Mouse (Mus musculus) stomach, embryonic 16.5 days (tissue): ENCODE measurements at regions not wholly inside any gene's neighbourhood (a gene's known extent, or its start where the extent isn't known, plus 50 kb on each side); places are given as distances from the start of the nearest gene placed in this dataset.

ENCODE experiments used
- ATAC-seq: fragments of 200-750 bp; cut with Nextera tagmentation; 2 replicates; pipeline ENCODE4 v1.8.0; 2017; ENCODE audit warnings: moderate number of reproducible peaks, moderate TSS enrichment; ENCODE audit not compliant: insufficient read depth, low FRiP score
- H3K27ac ChIP-seq: fragments of 300-500 bp; sonication (generic); 2 replicates; pipeline ENCODE4 v1.5.1; 2014; ENCODE audit warnings: low read length
- H3K27me3 ChIP-seq: fragments of 300-500 bp; sonication (generic); 2 replicates; pipeline ENCODE4 v1.6.1; 2014; ENCODE audit warnings: low read length, control low read depth, mixed read lengths; ENCODE audit not compliant: control insufficient read depth, insufficient read depth
- H3K36me3 ChIP-seq: fragments of 300-500 bp; sonication (generic); 2 replicates; pipeline ENCODE4 v1.6.1; 2014; ENCODE audit warnings: low read length; ENCODE audit not compliant: control insufficient read depth, insufficient read depth
- H3K4me1 ChIP-seq: fragments of 300-500 bp; sonication (generic); 2 replicates; pipeline ENCODE4 v1.6.1; 2014; ENCODE audit warnings: low read length, control low read depth, mixed read lengths; ENCODE audit not compliant: control insufficient read depth, insufficient read depth
- H3K4me2 ChIP-seq: fragments of 300-500 bp; sonication (generic); 2 replicates; pipeline ENCODE4 v1.6.1; 2014; ENCODE audit warnings: low read depth, low read length, mixed read lengths
- H3K4me3 ChIP-seq: fragments of 300-500 bp; sonication (generic); replicated peaks from 2 replicates; pipeline ENCODE4 v1.5.1; 2014; ENCODE audit warnings: mild to moderate bottlenecking, low read length
- H3K9ac ChIP-seq: fragments of 300-500 bp; sonication (generic); 2 replicates; pipeline ENCODE4 v1.6.1; 2014; ENCODE audit warnings: low read length
- H3K9me3 ChIP-seq: fragments of 300-500 bp; sonication (generic); replicated peaks from 2 replicates; pipeline ENCODE4 v1.6.1; 2016; ENCODE audit warnings: low read length, control low read depth; ENCODE audit not compliant: control insufficient read depth
- WGBS: fragments of 180-500 bp; shearing (Covaris S2); extraction: QIAGEN DNeasy Blood & Tissue Kit; methylation state at CpG from one replicate; pipeline ENCODE4 v1.1.7; 2014; 5-methylcytosine and 5-hydroxymethylcytosine counted together

DNA sequence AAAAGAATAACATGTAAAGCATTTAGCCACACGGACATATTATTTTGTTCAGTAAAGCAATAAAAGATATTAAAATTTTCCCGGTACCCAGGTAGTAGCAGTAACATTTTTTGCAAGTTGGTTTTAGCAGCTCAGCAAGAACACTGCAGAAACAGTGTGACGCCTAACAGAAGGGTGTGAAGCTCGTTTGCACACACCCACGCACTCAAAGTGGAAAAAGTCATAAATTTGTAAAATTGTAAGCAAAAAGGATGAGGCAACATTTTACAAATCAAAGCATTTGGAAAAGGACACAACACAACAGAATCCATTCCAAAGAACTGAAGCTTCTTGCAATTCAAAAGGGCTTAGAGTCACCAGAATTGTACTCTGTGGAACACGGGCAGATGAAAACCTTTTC is 1053.6 kb upstream of the Celf2 start:
- H3K4me2 ChIP-seq, result no peak overlapping the region
- no peaks in the 10 kb centered on the region for H3K36me3 ChIP-seq
- H3K9me3 ChIP-seq, result no peaks in the 10 kb centered on the region
- no peaks in the 10 kb centered on the region for H3K27me3 ChIP-seq
- H3K27ac ChIP-seq, result no peak overlapping the region
- no peak for ATAC-seq
- H3K4me3 ChIP-seq, result no peak overlapping the region
- 80% methylated on average over 6 of the region's 6 CpGs for WGBS
- no peak overlapping the region for H3K9ac ChIP-seq
- H3K4me1 ChIP-seq, result no peaks in the 10 kb centered on the region

GRCm38 (mm10) chr2:8546116-8546515 is 1036.8 kb upstream of the Celf2 start:
- Histone ChIP-seq H3K9me3 (no peaks in the 10 kb centered on the region), H3K27me3 (no peaks in the 10 kb centered on the region), H3K36me3 (no peaks in the 10 kb centered on the region), H3K4me3 (no peak overlapping the region), H3K4me2 (no peak overlapping the region), H3K4me1 (no peaks in the 10 kb centered on the region), H3K27ac (no peak overlapping the region), H3K9ac (no peak overlapping the region)
- no peak for ATAC-seq

- ATAC-seq, result no peak
- H3K9ac ChIP-seq, result no peak overlapping the region
- no peak overlapping the region for H3K4me3 ChIP-seq
- H3K9me3 ChIP-seq, result no peaks in the 10 kb centered on the region
- WGBS, result 3% methylated on average over 1 of the region's 1 CpGs
- no peak overlapping the region for H3K4me2 ChIP-seq
- no peaks in the 10 kb centered on the region for H3K4me1 ChIP-seq
- no peaks in the 10 kb centered on the region for H3K27me3 ChIP-seq
- no peaks in the 10 kb centered on the region for H3K36me3 ChIP-seq
- no peak overlapping the region for H3K27ac ChIP-seq
These were observed 1027.5 kb upstream of the Celf2 start for GRCm38 (mm10) chr2:8536842-8537241.

DNA sequence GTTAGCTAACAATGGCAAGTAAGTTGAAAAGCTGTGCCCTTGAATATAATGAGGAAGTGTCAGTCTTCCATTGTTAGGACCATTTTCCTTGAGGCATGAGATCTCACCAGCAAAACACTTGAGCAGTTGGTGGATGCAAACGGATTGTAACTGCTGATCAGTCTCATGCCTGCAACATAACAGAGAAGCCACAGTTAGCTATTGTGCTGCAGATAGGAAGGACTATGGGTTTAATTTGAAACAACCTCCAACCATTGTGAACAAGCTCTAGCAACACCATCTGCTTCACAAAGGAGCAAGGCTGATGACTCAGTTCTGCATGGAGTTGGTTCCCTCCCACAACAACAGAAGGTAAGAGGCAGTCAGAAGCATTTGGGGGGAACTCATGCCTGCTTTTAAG is 989.1 kb upstream of the Celf2 start:
- WGBS, result 44% methylated on average over 1 of the region's 1 CpGs
- no peaks in the 10 kb centered on the region for H3K36me3 ChIP-seq
- no peak overlapping the region for H3K4me3 ChIP-seq
- no peaks in the 10 kb centered on the region for H3K27me3 ChIP-seq
- H3K9ac ChIP-seq, result no peak overlapping the region
- no peaks in the 10 kb centered on the region for H3K4me1 ChIP-seq
- H3K4me2 ChIP-seq, result no peak overlapping the region
- no peaks in the 10 kb centered on the region for H3K9me3 ChIP-seq
- no peak for ATAC-seq
- no peak overlapping the region for H3K27ac ChIP-seq

DNA sequence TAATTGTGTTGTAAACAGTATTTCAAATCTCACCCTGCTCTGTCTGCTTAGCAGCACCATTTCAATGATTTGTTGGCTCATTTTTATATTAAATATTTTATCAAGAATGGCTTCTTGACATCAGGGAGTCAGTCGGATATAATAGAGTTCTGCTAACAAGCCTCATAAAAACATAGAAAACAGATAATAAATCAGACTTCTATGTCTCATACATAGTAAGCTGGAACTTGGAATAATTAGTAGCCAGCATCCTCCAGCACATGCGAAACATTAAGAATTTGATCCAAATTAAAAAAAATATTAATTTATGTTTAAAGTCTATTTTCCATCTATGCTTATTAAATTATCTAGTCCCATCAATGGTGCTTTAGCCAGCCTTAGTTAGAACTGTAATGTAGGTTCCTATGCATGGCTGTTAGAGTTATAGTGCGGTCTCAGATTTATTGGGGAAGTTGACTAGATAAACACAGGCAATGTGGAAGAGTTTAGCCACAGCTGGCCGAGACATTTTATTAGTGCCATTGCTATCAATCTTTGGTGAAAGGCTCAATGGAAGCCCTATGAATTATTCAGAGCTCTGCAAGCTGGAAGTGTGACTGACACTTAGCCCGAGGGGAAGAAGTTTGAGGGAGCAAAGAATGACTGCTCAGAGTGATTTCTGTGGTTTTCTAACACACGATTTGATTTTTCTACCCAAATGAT is 968.6 kb upstream of the Celf2 start:
- no peak for ATAC-seq
- WGBS, result 65% methylated on average over 6 of the region's 6 CpGs
- H3K27ac ChIP-seq, result no peak overlapping the region
- H3K36me3 ChIP-seq, result no peaks in the 10 kb centered on the region
- no peaks in the 10 kb centered on the region for H3K4me1 ChIP-seq
- H3K4me2 ChIP-seq, result no peak overlapping the region
- no peaks in the 10 kb centered on the region for H3K27me3 ChIP-seq
- no peak overlapping the region for H3K9ac ChIP-seq
- no peak overlapping the region for H3K4me3 ChIP-seq
- H3K9me3 ChIP-seq, result no peaks in the 10 kb centered on the region

DNA sequence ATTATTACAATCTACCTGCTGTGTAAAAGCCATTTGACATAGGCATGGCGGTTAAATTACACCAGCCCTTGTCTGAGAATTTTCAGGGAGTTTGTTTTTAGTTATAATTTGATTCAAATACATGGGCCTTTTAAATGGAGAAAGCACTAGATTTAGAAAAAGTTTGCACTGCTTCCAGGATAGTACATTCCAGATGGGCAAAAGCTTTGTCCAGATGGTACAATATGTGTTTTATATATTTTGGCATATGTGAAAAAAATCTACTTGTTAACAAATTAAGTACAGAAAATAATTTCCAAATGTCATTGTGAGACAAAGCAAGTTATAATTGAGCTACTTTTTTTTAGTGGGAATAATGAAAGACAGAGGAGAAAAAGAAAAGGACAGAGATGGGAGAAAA is 961.2 kb upstream of the Celf2 start:
- no peak overlapping the region for H3K4me2 ChIP-seq
- H3K27ac ChIP-seq, result no peak overlapping the region
- H3K4me1 ChIP-seq, result no peaks in the 10 kb centered on the region
- no peaks in the 10 kb centered on the region for H3K9me3 ChIP-seq
- H3K4me3 ChIP-seq, result no peak overlapping the region
- no peak for ATAC-seq
- no peak overlapping the region for H3K9ac ChIP-seq
- WGBS, result 78% methylated on average over 1 of the region's 1 CpGs
- H3K27me3 ChIP-seq, result no peaks in the 10 kb centered on the region
- H3K36me3 ChIP-seq, result no peaks in the 10 kb centered on the region

DNA sequence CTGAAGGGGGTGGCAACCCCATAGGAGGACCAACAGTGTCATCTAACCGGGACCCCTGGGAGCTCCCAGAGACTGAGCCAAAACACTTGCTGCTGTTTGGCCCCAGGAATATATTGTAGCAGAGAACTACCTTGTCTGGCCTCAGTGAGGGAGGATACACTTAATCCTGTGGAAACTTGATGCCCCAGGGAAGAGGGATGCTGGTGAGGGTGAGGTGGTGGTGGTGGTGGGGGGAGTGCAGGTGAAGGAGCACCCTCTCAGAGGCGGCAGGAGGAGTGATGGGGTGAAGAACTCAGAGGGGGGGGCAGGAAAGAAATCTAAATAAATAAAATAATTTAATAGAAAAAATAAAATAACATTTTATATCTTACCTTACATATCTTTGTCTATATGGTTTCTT is 959.6 kb upstream of the Celf2 start:
- Histone ChIP-seq H3K4me3 (no peak overlapping the region), H3K27ac (no peak overlapping the region), H3K36me3 (no peaks in the 10 kb centered on the region), H3K27me3 (no peaks in the 10 kb centered on the region), H3K9me3 (no peaks in the 10 kb centered on the region), H3K9ac (no peak overlapping the region), H3K4me1 (no peaks in the 10 kb centered on the region), H3K4me2 (no peak overlapping the region)
- WGBS, result 48% methylated on average over 2 of the region's 2 CpGs
- ATAC-seq, result no peak

GRCm38 (mm10) chr2:8468351-8468750 is 959.0 kb upstream of the Celf2 start:
- Histone ChIP-seq H3K9ac (no peak overlapping the region), H3K9me3 (no peaks in the 10 kb centered on the region), H3K27me3 (no peaks in the 10 kb centered on the region), H3K4me2 (no peak overlapping the region), H3K4me3 (no peak overlapping the region), H3K36me3 (no peaks in the 10 kb centered on the region), H3K27ac (no peak overlapping the region), H3K4me1 (no peaks in the 10 kb centered on the region)
- no peak for ATAC-seq

- Histone ChIP-seq H3K4me2 (no peak overlapping the region), H3K27me3 (no peaks in the 10 kb centered on the region), H3K4me3 (no peak overlapping the region), H3K9ac (no peak overlapping the region), H3K9me3 (no peaks in the 10 kb centered on the region), H3K4me1 (no peaks in the 10 kb centered on the region), H3K36me3 (no peaks in the 10 kb centered on the region), H3K27ac (no peak overlapping the region)
- ATAC-seq, result no peak
- 63% methylated on average over 2 of the region's 2 CpGs for WGBS
These were observed 958.3 kb upstream of the Celf2 start for GRCm38 (mm10) chr2:8467531-8468203.
